Mouse (Mus musculus): Measurements from ENCODE around the gene Rnft2. TPM values are rescaled to one million over a fixed set of nuclear protein-coding genes. Genes with fewer than 3 reads are reported as not detected.

Rnft2 gene
- polyA plus RNA-seq, 1 experiment from 2014 or later, result 11.3 TPM

DNA sequence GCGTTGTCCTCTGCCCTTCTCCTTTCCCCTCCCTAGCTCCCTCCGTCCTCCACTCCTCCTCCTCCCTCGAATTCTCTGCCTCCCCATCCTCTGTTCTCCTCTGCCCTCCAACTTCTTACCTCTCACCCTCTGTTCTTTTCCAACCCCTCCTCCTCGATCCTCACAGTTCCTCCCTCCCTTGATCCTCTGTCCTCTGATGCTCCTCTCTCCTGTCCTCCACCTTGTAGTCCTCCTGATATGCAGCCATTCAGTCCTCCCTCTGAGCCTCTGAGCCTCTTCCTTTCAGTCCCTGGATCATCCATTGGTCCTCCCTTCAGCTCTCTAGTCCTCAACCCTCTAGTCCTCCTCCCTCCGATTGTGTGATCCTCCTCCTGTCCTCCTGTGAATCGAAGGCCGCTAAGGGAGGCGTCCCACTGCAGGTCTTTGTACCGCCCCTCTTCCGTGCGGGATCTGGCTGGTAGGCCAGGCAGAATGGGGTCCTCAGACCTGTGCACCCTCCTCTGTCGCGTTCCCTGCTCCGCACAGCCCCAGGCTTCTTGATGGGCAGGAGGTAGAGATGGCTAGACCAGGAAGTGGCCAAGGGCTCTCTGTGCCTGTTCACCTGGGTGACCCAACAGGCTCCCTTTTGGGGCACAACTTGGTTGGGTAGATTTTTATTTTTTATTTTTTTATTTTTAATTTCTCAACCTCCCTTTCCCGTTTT is 841 bp upstream of the Rnft2 start:
- Histone ChIP-seq H3K4me2 (replicated peaks) (peak overlapping the region; percentile 90), H3K36me3 (peaks cover 29% of the 10 kb centered on the region), H3K27me3 (replicated peaks) (no peaks in the 10 kb centered on the region), H3K27ac (no peak overlapping the region), H3K9ac (peak overlapping the region; percentile 77), H3K9me3 (no peaks in the 10 kb centered on the region), H3K4me1 (peaks cover 20% of the 10 kb centered on the region), H3K4me3 (peak overlapping the region; percentile 64)
- peak; percentile 17; the same call in 1 of the 2 replicates for ATAC-seq (ENCODE audit: low FRiP score, low read depth)
- 6% methylated on average over 15 of the region's 15 CpGs for WGBS

- no peak overlapping the region for H3K9ac ChIP-seq
- H3K36me3 ChIP-seq, result peaks cover 52% of the 10 kb centered on the region
- H3K9me3 ChIP-seq, result no peaks in the 10 kb centered on the region
- H3K4me1 ChIP-seq, result peaks cover 3% of the 10 kb centered on the region; the same call in 1 of the 2 replicates
- H3K27ac ChIP-seq, result no peak overlapping the region
- no peak overlapping the region for H3K4me2 ChIP-seq (replicated peaks)
- WGBS, result 92% methylated on average over 12 of the region's 12 CpGs
- no peak overlapping the region for H3K4me3 ChIP-seq
- no peaks in the 10 kb centered on the region for H3K27me3 ChIP-seq (replicated peaks)
- ATAC-seq (ENCODE audit: low FRiP score, low read depth), result no peak
Observed at GRCm38 (mm10) chr5:118239671-118240070, 5.2 kb downstream of the Rnft2 start.

DNA sequence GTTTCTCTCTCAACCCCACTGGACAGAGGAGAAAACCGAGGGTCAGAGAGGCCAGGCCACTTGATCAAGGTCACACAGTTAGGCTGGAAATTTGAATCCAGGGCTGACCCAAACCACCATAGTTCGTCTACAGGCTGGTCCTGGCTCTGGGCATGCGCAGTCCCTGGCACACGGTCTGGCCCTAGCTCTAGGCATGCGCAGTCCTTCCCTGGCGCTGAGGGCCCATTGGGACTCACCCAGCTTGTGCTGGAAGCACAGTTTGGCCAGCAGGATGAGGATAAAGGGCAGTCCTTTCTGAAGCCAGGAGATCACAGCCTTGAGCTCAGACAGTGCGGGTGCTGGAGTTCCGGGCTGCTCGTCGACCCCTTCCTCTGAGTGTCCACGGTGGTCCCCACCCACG is 8.0 kb downstream of the Rnft2 start:
- Histone ChIP-seq H3K9ac (no peak overlapping the region), H3K4me3 (no peak overlapping the region), H3K4me1 (no peaks in the 10 kb centered on the region), H3K36me3 (peaks cover 63% of the 10 kb centered on the region), H3K4me2 (replicated peaks) (no peak overlapping the region), H3K9me3 (no peaks in the 10 kb centered on the region), H3K27me3 (replicated peaks) (no peaks in the 10 kb centered on the region), H3K27ac (no peak overlapping the region)
- ATAC-seq (ENCODE audit: low FRiP score, low read depth), result no peak
- WGBS, result 83% methylated on average over 12 of the region's 12 CpGs

- H3K9ac ChIP-seq, result no peak overlapping the region
- WGBS, result 92% methylated on average over 13 of the region's 13 CpGs
- no peak overlapping the region for H3K4me2 ChIP-seq (replicated peaks)
- no peak overlapping the region for H3K4me3 ChIP-seq
- H3K36me3 ChIP-seq, result peaks cover 74% of the 10 kb centered on the region
- H3K4me1 ChIP-seq, result no peaks in the 10 kb centered on the region
- no peaks in the 10 kb centered on the region for H3K9me3 ChIP-seq
- H3K27me3 ChIP-seq (replicated peaks), result no peaks in the 10 kb centered on the region
- no peak overlapping the region for H3K27ac ChIP-seq
- ATAC-seq (ENCODE audit: low FRiP score, low read depth), result no peak
Observed at GRCm38 (mm10) chr5:118230071-118230611, 14.8 kb downstream of the Rnft2 start.

DNA sequence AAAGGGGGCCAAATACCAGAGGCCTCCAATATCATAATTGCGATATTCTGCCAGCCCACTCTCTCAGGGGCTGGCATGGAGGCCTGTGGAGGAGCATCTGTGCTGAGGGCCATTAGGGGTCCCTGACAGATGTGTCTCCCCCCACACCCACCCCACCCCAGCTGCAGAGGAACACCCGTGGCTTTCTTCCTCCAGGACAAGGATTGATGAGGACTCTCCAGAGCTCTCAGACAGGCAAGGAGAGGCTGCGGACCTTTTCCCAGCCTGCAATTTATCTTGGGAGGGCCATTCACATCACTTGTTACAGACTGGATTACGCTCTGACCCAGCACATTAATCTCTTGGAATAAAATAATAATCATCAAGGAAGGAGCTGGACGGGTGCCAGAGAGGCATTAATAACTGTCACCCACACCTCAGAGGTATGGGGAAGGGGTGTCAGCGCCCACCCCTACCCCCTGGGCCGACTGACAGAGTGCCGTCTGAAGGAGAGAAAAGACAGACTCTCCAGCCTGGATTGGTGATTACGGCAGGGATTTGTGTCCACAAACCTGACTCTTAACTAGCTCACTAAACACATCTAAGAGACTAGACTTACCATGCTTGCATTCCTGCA is 21.7 kb downstream of the Rnft2 start:
- WGBS, result 56% methylated on average over 9 of the region's 9 CpGs
- Histone ChIP-seq H3K27ac (no peak overlapping the region), H3K4me2 (replicated peaks) (no peak overlapping the region), H3K27me3 (replicated peaks) (no peaks in the 10 kb centered on the region), H3K36me3 (peaks cover 53% of the 10 kb centered on the region), H3K4me3 (no peak overlapping the region), H3K4me1 (0 out of 2 replicates have a peak, but pooled peaks cover 7% of the 10 kb centered on the region), H3K9me3 (no peaks in the 10 kb centered on the region), H3K9ac (no peak overlapping the region)
- no peak for ATAC-seq (ENCODE audit: low FRiP score, low read depth)

DNA sequence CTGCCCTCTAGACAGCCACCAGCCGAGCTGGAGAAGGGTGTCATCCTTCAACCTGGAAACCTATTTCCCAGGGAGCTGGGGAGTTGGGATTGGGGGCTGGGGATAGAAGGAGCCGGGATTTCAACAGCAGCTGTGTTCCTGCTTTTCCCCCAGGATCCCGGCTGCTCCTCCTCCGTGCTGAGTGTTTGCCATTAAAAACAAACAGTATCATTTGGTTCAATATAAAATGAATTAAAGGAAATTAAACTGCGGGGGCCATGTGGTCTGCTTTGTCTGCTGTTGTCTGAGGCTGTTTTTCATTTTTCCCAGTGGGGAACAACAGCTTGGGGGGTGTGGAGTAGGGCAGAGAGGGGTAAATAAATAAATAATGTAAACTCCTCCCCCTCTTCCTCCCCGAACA is 27.5 kb downstream of the Rnft2 start:
- H3K27me3 ChIP-seq (replicated peaks), result no peaks in the 10 kb centered on the region
- no peak overlapping the region for H3K4me3 ChIP-seq
- H3K4me1 ChIP-seq, result peaks cover 24% of the 10 kb centered on the region
- ATAC-seq (ENCODE audit: low FRiP score, low read depth), result no peak
- H3K4me2 ChIP-seq (replicated peaks), result no peak overlapping the region
- H3K27ac ChIP-seq, result no peak overlapping the region
- no peak overlapping the region for H3K9ac ChIP-seq
- H3K9me3 ChIP-seq, result no peaks in the 10 kb centered on the region
- WGBS, result 69% methylated on average over 6 of the region's 6 CpGs
- peaks cover 26% of the 10 kb centered on the region; the same call in 1 of the 2 replicates for H3K36me3 ChIP-seq

DNA sequence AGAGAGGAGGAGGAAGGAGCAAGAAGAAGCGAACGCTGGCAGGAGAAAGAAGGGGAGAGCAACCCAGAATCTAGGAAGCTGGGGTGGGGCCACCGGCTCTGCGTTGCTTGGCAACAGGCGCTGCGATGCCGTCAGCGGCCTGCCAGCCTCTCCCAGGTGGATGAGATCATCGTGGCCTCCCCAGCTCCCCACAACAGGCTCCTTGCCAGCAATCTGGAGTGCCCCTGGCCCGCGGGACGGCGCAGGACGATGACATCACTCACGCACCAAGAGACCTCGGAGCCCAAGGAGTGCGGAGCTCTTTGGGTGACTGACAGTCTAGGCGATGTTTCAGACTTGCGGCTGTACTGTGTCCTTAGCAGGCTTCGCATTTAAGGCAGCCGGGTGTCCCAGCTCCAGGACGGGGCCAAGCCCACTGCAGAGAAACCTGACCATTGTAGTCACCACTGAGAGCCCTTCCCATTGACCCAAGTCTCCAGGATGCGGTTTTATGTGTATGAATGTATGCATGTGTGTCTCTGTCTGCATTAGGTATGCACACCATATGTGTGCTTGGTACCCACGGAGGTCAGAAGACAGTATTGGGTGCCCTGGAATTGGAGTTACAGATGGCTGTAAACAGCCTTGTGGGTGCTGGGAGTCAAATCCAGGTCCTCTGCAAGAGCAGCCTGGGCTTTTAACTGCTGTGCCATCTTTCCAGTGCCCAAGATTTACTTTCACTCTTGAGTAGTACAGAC is 30.3 kb downstream of the Rnft2 start:
- peaks cover 10% of the 10 kb centered on the region; the same call in 1 of the 2 replicates for H3K36me3 ChIP-seq
- 6% methylated on average over 24 of the region's 24 CpGs for WGBS
- ATAC-seq (ENCODE audit: low FRiP score, low read depth), result peak; percentile 86
- H3K27ac ChIP-seq, result no peak overlapping the region
- H3K9me3 ChIP-seq, result no peaks in the 10 kb centered on the region
- peaks cover 24% of the 10 kb centered on the region for H3K4me1 ChIP-seq
- peak overlapping the region; percentile 51 for H3K9ac ChIP-seq
- H3K4me2 ChIP-seq (replicated peaks), result peak overlapping the region; percentile 73
- H3K4me3 ChIP-seq, result peak overlapping the region; percentile 27
- H3K27me3 ChIP-seq (replicated peaks), result no peaks in the 10 kb centered on the region

- 27% methylated on average over 5 of the region's 5 CpGs for WGBS
- no peak overlapping the region for H3K27ac ChIP-seq
- peaks cover 9% of the 10 kb centered on the region; the same call in 1 of the 2 replicates for H3K36me3 ChIP-seq
- no peaks in the 10 kb centered on the region for H3K27me3 ChIP-seq (replicated peaks)
- H3K4me1 ChIP-seq, result peaks cover 24% of the 10 kb centered on the region
- H3K4me2 ChIP-seq (replicated peaks), result peak overlapping the region; percentile 73
- ATAC-seq (ENCODE audit: low FRiP score, low read depth), result no peak
- H3K4me3 ChIP-seq, result peak overlapping the region; percentile 27; the same call in 1 of the 2 replicates
- H3K9me3 ChIP-seq, result no peaks in the 10 kb centered on the region
- H3K9ac ChIP-seq, result peak overlapping the region; percentile 51; the same call in 1 of the 2 replicates
Observed at GRCm38 (mm10) chr5:118214012-118214411, 30.9 kb downstream of the Rnft2 start.

- no peak overlapping the region for H3K4me2 ChIP-seq (replicated peaks)
- no peak for ATAC-seq (ENCODE audit: low FRiP score, low read depth)
- H3K9me3 ChIP-seq, result no peaks in the 10 kb centered on the region
- H3K9ac ChIP-seq, result no peak overlapping the region
- 29% methylated on average over 8 of the region's 8 CpGs for WGBS
- H3K4me3 ChIP-seq, result no peak overlapping the region
- H3K4me1 ChIP-seq, result peaks cover 22% of the 10 kb centered on the region
- no peaks in the 10 kb centered on the region for H3K27me3 ChIP-seq (replicated peaks)
- peaks cover 9% of the 10 kb centered on the region; the same call in 1 of the 2 replicates for H3K36me3 ChIP-seq
- no peak overlapping the region for H3K27ac ChIP-seq
Observed at GRCm38 (mm10) chr5:118205852-118206251, 39.1 kb downstream of the Rnft2 start.

DNA sequence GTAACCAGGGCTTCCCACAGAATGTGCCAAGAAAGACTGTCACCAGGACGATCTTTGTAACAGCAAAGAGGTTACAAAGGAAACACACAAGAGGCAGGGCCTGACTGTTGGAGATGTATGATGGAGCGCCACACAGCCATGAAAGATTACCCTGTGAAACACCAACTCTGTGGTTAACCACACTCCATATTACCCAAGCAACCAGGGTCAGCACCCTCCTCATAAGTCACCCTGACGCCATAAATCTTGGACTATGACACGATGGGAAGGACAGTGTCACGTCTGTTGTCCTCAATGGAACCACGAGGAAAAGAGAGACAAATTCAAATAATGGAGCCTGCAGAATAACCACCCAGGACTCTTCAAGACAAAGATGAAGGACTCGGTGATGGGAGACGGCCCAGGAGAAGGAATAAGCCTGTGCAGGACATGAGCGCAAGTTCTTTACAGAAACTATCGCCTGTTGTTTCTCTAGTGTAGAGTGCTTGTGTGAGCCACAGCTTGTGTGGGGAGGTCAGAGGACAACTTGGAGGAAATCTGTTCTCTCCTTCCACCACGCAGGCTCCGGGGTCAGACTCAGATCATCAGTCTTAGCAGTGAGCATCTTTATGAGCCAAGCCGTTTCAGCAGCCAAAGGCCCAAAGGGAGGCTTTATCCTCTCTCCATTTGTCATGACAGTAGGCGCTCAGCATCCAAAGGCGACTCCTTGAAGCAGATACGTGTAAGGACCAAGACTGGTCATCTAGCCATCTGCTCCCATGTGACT is 40.1 kb downstream of the Rnft2 start:
- no peak overlapping the region for H3K9ac ChIP-seq
- no peaks in the 10 kb centered on the region for H3K27me3 ChIP-seq (replicated peaks)
- H3K4me2 ChIP-seq (replicated peaks), result no peak overlapping the region
- no peak overlapping the region for H3K4me3 ChIP-seq
- peaks cover 9% of the 10 kb centered on the region; the same call in 1 of the 2 replicates for H3K36me3 ChIP-seq
- H3K9me3 ChIP-seq, result no peaks in the 10 kb centered on the region
- 41% methylated on average over 16 of the region's 16 CpGs for WGBS
- H3K4me1 ChIP-seq, result peaks cover 22% of the 10 kb centered on the region
- no peak for ATAC-seq (ENCODE audit: low FRiP score, low read depth)
- no peak overlapping the region for H3K27ac ChIP-seq

GRCm38 (mm10) chr5:118199670-118200069 is 45.2 kb downstream of the Rnft2 start:
- Histone ChIP-seq H3K27me3 (replicated peaks) (no peaks in the 10 kb centered on the region), H3K4me2 (replicated peaks) (no peak overlapping the region), H3K36me3 (peaks cover 14% of the 10 kb centered on the region; the same call in 1 of the 2 replicates), H3K9ac (no peak overlapping the region), H3K4me3 (no peak overlapping the region), H3K4me1 (peaks cover 6% of the 10 kb centered on the region; the same call in 1 of the 2 replicates), H3K27ac (no peak overlapping the region), H3K9me3 (no peaks in the 10 kb centered on the region)
- WGBS, result 61% methylated on average over 5 of the region's 5 CpGs
- no peak for ATAC-seq (ENCODE audit: low FRiP score, low read depth)
